Mouse (Mus musculus): Measurements from ENCODE around the gene Gm2a. TPM values are rescaled to one million over a fixed set of nuclear protein-coding genes. Genes with fewer than 3 reads are reported as not detected.
A peak's percentile ranks its signal among the peaks of the same experiment; 100 is the strongest.

The Gm2a gene
- 23.6 and 26.6 TPM in 2 replicates for polyA plus RNA-seq (2015; fragmentation: Nextera tagmentation; extraction: Ambion mirVana)

DNA sequence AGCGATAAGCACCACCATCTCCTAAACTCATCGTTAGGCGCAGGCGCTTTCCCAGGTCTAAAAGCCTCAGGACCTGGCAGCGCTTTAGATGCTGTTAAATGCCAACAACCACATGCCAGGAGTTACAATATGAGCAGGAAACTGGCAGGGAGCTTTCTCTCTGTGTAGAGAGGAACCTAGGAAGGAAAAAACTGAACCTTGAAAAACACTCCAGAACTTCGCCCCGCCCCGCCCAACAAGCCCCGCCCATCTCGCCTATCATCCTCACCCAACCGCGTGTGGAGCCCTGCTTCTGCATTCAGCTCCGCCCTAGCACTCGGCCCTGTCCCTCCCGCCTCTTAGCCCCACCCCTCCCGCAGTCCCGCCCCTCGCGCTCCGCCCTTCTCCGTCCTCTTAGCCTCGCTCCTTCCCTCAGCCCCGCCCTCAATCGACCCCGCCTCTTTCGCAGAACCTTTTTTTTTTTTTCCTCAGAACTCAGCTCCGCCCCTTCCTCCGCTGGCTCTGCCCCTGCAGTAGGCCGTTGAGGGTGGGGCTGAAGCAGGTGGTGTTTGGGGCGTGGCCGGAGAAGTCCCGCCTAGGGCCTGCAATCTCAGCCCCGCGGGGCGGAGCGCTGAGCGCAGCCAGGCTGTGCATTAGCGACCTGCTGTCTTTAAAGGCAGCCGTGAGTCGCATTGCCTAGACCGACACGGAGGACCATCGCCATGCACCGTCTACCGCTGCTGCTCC lies at the start of gene Gm2a:
TSS of gene Gm2a (plus strand) at position 653 of the 726 bp plus-strand sequence.
- Histone ChIP-seq H3K9me3 (ENCODE audit: low read length) (no peaks in the 10 kb centered on the region), H3K4me3 (ENCODE audit: low read depth, low read length) (peak within 1 kb of the TSS; percentile 45), H3K4me1 (ENCODE audit: insufficient read depth, low read depth, low read length) (no peaks in the 10 kb centered on the region), H3K27ac (ENCODE audit: low read length) (peak within 1 kb of the TSS; percentile 92), H3K36me3 (ENCODE audit: insufficient read depth, low read length) (no peaks in the 10 kb centered on the region), H3K9ac (replicated peaks; ENCODE audit: low read depth) (no peak within 1 kb of the TSS; the same call in 1 of the 2 replicates), H3K4me2 (replicated peaks; ENCODE audit: low read depth, low read length) (peak within 1 kb of the TSS; percentile 62), H3K27me3 (replicated peaks; ENCODE audit: insufficient read depth, low read length) (no peaks in the 10 kb centered on the region)
- peak; percentile 96 for ATAC-seq
- TF ChIP-seq CTCF (IDR thresholded peaks at IDR 0.05) (no peak), EP300 (IDR thresholded peaks at IDR 0.05) (no peak)
- WGBS = 2% methylated on average over 41 of the region's 45 CpGs
- DNase-seq (ENCODE audit: low spot score) = peak; percentile 99

DNA sequence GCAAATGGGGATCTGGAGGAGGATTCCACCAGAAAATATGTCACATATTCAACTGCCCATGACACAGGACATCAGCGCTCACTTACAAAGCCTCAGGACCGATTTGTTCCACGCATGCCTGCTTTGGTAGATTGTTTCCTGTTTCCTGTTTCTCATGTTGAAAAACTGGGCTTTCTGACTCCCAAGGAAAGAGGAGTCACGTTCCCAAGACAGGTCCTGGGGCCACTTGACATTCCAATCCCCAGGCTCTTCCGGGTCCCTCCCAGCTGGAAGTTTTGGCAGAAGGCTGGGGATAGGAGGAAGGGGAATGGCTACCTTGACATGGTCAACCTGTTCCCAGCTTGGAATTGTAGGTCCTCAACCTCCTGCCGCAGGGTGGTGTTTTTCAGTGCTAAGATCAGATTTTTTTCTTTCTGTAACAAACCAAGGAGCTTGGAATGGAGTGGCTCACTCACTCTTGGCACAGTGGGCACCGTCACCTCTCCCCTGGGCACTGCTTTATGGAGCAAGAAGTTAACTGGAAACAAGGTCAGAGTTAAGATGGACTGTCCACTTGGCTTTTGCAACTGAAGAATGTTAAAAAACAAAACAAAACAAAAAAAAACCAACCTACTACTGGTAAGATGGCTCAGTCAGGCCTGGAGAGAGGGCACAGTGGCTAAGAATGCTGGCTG lies 46.9 kb upstream of the Gm2a start:
- DNase-seq (ENCODE audit: low spot score) = peak; percentile 64

DNA sequence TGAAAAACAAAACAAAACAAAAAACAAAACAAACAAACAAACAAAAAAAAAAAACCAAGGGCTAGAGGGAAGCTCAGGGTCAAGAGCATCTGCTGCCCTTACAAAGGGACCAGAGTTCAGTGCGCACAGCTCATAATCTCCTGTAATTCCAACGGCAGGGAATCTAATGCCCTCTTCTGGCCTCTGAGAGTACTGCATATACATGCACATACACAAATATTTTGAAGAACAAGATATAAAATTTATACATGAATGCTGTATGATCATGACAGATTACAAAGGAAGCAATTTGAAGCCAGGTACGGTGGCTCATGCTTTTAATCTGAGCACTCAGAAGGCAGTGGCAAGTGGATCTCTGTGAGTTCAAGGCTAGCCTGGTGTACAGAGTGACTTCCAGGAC lies 40.4 kb upstream of the Gm2a start:
- Histone ChIP-seq H3K9ac (replicated peaks; ENCODE audit: low read depth) (no peak overlapping the region), H3K4me1 (ENCODE audit: insufficient read depth, low read depth, low read length) (no peaks in the 10 kb centered on the region), H3K4me2 (replicated peaks; ENCODE audit: low read depth, low read length) (no peak overlapping the region), H3K27ac (ENCODE audit: low read length) (no peak overlapping the region), H3K27me3 (replicated peaks; ENCODE audit: insufficient read depth, low read length) (no peaks in the 10 kb centered on the region), H3K9me3 (ENCODE audit: low read length) (no peaks in the 10 kb centered on the region), H3K4me3 (ENCODE audit: low read depth, low read length) (no peak overlapping the region), H3K36me3 (ENCODE audit: insufficient read depth, low read length) (no peaks in the 10 kb centered on the region)
- DNase-seq (ENCODE audit: low spot score) (no peak), ATAC-seq (no peak)
- WGBS = 80% methylated on average over 3 of the region's 3 CpGs
- peak; percentile 26; the same call in 1 of the 2 replicates for TF ChIP-seq CTCF (IDR thresholded peaks at IDR 0.05)
- no peak for TF ChIP-seq EP300 (IDR thresholded peaks at IDR 0.05)

More for the DNA sequence above, 46.9 kb upstream of the Gm2a start:
- 48% methylated on average over 7 of the region's 7 CpGs for WGBS
- H3K9ac ChIP-seq (replicated peaks; ENCODE audit: low read depth) = no peak overlapping the region
- no peak overlapping the region for H3K4me2 ChIP-seq (replicated peaks; ENCODE audit: low read depth, low read length)
- peaks cover 5% of the 10 kb centered on the region; the same call in 1 of the 2 replicates for H3K4me1 ChIP-seq (ENCODE audit: insufficient read depth, low read depth, low read length)
- H3K27ac ChIP-seq (ENCODE audit: low read length) = no peak overlapping the region
- H3K27me3 ChIP-seq (replicated peaks; ENCODE audit: insufficient read depth, low read length) = no peaks in the 10 kb centered on the region
- no peak for TF ChIP-seq CTCF (IDR thresholded peaks at IDR 0.05)
- TF ChIP-seq EP300 (IDR thresholded peaks at IDR 0.05) = no peak
- no peak overlapping the region for H3K4me3 ChIP-seq (ENCODE audit: low read depth, low read length)
- H3K36me3 ChIP-seq (ENCODE audit: insufficient read depth, low read length) = no peaks in the 10 kb centered on the region
- no peaks in the 10 kb centered on the region for H3K9me3 ChIP-seq (ENCODE audit: low read length)
- peak; percentile 57 for ATAC-seq

DNA sequence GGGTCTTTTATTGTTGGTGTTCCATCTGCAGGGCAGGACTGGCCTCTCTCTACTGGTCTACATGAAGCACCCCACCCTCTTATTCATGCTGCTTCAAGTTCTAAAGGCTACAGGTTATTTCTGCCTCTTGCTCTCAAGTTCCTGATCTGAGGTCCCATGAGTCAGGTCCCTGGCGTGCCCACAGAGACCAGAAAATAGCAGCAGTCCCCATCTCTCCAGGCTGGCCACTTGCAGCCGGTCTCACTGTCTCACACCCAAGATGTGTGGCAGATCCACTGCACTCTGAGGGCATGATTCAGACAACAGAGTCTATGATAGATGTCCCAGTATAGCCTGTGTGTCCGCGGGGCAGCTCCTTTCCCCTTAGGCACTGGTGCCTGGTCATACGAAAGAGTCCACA lies 37.1 kb upstream of the Gm2a start:
- no peak overlapping the region for H3K4me2 ChIP-seq (replicated peaks; ENCODE audit: low read depth, low read length)
- TF ChIP-seq EP300 (IDR thresholded peaks at IDR 0.05) (no peak), CTCF (IDR thresholded peaks at IDR 0.05) (no peak)
- no peak overlapping the region for H3K9ac ChIP-seq (replicated peaks; ENCODE audit: low read depth)
- no peak for ATAC-seq
- no peaks in the 10 kb centered on the region for H3K4me1 ChIP-seq (ENCODE audit: insufficient read depth, low read depth, low read length)
- no peaks in the 10 kb centered on the region for H3K27me3 ChIP-seq (replicated peaks; ENCODE audit: insufficient read depth, low read length)
- H3K4me3 ChIP-seq (ENCODE audit: low read depth, low read length) = no peak overlapping the region
- no peak overlapping the region for H3K27ac ChIP-seq (ENCODE audit: low read length)
- H3K9me3 ChIP-seq (ENCODE audit: low read length) = no peaks in the 10 kb centered on the region
- DNase-seq (ENCODE audit: low spot score) = no peak
- no peaks in the 10 kb centered on the region for H3K36me3 ChIP-seq (ENCODE audit: insufficient read depth, low read length)
- 89% methylated on average over 5 of the region's 5 CpGs for WGBS

DNA sequence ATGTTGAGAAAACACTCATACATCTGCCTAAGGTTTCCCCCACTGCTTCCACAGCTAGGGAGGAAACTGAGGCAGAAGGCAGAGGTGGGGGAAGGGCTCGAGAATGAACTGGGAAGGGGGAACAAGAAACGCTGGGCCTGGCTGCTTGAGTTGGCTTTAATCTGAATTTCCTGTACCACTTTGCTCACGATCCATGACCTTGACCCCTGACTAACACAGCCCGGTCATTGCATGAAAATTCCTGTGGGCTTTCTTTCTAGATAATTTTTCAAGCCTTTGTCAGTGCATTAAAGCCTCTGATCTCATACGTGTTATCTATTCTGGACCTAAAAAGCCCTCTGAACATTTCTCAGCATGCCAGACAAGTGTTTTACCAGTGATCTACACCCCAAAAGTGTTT lies 35.1 kb upstream of the Gm2a start:
- no peaks in the 10 kb centered on the region for H3K9me3 ChIP-seq (ENCODE audit: low read length)
- no peaks in the 10 kb centered on the region for H3K4me1 ChIP-seq (ENCODE audit: insufficient read depth, low read depth, low read length)
- WGBS = 32% methylated on average over 5 of the region's 5 CpGs
- DNase-seq (ENCODE audit: low spot score) = no peak
- H3K27ac ChIP-seq (ENCODE audit: low read length) = no peak overlapping the region
- no peak overlapping the region for H3K9ac ChIP-seq (replicated peaks; ENCODE audit: low read depth)
- no peak overlapping the region for H3K4me2 ChIP-seq (replicated peaks; ENCODE audit: low read depth, low read length)
- no peak overlapping the region for H3K4me3 ChIP-seq (ENCODE audit: low read depth, low read length)
- H3K27me3 ChIP-seq (replicated peaks; ENCODE audit: insufficient read depth, low read length) = no peaks in the 10 kb centered on the region
- no peak for TF ChIP-seq CTCF (IDR thresholded peaks at IDR 0.05)
- no peak for TF ChIP-seq EP300 (IDR thresholded peaks at IDR 0.05)
- no peak for ATAC-seq
- H3K36me3 ChIP-seq (ENCODE audit: insufficient read depth, low read length) = no peaks in the 10 kb centered on the region

DNA sequence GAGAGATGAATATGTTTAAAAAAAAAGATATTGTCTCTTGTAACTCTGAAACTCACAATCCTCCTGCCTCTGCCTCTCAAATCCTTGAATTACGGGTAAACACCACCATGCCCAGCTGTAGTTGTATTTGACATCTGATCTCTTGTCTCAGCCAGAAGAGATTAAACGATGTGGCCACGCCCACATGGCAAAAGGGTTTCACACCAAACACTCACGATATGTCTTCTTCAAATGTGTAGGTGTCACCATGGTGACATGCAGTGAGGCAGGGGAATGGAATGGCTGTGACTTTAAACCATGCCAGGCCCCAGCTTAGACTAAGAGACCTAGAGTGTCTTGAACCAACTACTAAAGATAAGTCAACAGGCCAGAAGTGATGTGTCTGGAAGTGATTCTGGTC lies 31.0 kb upstream of the Gm2a start:
- ATAC-seq (no peak), DNase-seq (ENCODE audit: low spot score) (no peak)
- Histone ChIP-seq H3K9ac (replicated peaks; ENCODE audit: low read depth) (no peak overlapping the region), H3K36me3 (ENCODE audit: insufficient read depth, low read length) (no peaks in the 10 kb centered on the region), H3K4me3 (ENCODE audit: low read depth, low read length) (no peak overlapping the region), H3K4me1 (ENCODE audit: insufficient read depth, low read depth, low read length) (no peaks in the 10 kb centered on the region), H3K9me3 (ENCODE audit: low read length) (no peaks in the 10 kb centered on the region), H3K27me3 (replicated peaks; ENCODE audit: insufficient read depth, low read length) (no peaks in the 10 kb centered on the region), H3K4me2 (replicated peaks; ENCODE audit: low read depth, low read length) (no peak overlapping the region), H3K27ac (ENCODE audit: low read length) (no peak overlapping the region)
- 43% methylated on average over 4 of the region's 4 CpGs for WGBS
- no peak for TF ChIP-seq CTCF (IDR thresholded peaks at IDR 0.05)
